Mouse (Mus musculus): ENCODE measurements around the gene Tprg. TPM values are rescaled to one million over a fixed set of nuclear protein-coding genes. Genes with fewer than 3 reads are reported as not detected.

Gene Tprg
- not detected for total RNA-seq (2021)

DNA sequence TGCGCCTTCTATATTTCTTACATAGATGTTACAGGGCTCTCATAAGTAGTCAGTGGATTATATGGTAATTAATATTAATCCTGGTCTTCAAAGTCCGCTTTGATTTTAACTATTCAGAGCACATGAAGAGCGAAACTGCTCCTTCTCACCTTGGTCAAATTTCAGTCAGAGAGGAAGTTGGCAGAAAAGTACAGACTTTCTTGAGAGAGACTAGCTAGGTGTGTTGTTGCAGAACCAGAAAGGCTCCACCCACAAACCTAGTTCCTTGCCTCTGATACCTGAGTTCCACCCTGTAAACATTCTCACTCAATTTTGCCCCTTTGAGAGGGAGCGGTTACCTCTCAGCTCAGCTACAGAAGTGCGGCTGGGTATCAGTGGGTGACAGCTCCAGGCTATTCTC is at the start of gene Tprg:
Tprg (plus strand) TSS at position 301 of the 400 bp plus-strand sequence.
- no peak for DNase-seq (ENCODE audit: low spot score in 2 of 2)
- intact Hi-C loops (cut with DNase I) = no loop called here

DNA sequence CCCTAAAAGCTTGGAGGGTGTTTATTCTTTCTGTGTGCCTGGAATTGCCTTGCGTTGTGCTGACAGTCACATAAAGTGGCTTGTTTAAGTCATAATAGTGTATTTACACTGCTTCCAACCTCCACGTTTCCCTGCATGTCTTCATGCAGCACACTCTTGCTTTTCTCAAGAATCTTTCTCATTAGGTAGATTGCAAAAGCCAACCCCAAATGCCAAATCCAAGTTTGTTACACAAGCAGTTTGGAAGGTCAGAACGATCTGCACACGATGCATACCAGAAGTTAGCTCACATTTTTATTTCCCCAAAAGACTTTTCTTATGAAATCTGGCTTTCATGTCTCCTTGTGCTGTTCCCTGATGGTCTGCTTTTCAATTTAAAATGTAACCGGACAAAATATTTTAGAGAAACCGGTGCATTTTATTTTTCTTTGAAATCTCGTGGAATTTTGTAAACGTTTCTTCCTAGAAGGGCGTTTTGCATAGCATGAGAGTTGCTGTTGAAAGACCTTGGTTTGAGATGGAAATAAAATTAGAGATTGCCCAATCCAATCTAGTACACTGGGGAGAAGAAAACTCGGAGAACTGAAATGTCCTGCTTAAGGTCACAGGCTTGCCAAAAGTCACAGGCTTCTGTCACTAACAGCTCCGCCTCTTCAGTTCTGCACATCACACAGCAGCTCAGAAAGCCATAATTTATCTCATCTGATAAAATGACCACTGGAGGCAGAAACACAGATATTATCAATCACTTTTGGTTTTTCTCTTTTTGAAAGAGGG is 48.2 kb upstream of the Tprg start:
- no peak for DNase-seq (ENCODE audit: low spot score in 2 of 2)
- intact Hi-C loops (cut with DNase I) = loop anchor here (5.0 kb wide), 1 partner anchor 561 kb away; no protein-coding TSS in a partner anchor

DNA sequence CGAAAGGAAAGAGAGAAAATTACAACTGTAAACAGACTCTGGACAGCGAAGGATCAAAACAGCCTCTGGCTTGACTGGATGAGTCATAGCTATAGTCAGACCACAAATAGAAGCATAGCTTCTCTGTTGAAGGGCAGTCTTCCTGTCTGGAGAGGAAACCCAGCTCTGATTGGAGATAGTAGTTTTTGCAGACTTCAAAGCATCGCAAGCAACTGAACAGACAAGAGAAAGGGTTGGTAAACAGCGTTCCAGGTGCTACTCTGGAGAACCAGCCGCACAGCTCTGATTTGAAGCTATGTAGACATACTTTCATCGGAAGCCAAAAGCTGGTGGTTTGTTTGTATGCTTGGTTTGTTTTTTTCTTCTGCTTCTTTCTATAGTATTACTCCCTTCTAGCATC is 37.7 kb upstream of the Tprg start:
- intact Hi-C loops (cut with DNase I) = no loop called here

DNA sequence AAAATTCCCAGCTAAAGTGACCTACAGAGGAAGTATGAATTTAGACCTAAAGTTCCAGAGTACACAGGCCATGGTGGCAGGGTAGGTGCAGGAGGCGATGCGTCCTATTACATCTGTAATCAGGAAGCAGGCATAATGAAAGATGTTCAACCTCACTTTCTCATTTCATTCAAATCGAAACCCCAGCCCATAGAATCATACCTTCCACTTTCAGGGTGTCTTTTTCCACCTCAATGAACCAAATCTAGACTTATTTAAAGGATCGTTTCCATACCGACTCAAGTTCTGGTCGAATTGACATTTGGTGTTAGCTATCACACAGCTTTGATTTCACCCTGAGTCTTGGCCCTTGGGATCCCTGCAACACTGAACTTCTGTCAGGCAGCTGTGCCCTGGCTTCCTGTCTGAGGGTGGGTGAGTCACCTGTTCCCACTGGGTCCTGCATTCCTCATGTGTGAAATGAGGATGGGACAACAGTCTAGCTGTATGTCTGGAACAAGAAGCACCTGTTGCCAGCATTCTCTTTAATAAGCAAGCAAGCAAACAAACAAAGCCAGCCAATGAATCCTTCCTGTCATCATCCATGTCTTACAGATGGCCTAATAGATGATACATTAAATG is 36.4 kb upstream of the Tprg start:
- DNase-seq (ENCODE audit: low spot score in 2 of 2) = no peak
- intact Hi-C loops (cut with DNase I) = no loop called here

More for the DNA sequence above, 37.7 kb upstream of the Tprg start:
- DNase-seq (ENCODE audit: low spot score in 2 of 2) = peak in 1 of 2 experiments; percentile 13

DNA sequence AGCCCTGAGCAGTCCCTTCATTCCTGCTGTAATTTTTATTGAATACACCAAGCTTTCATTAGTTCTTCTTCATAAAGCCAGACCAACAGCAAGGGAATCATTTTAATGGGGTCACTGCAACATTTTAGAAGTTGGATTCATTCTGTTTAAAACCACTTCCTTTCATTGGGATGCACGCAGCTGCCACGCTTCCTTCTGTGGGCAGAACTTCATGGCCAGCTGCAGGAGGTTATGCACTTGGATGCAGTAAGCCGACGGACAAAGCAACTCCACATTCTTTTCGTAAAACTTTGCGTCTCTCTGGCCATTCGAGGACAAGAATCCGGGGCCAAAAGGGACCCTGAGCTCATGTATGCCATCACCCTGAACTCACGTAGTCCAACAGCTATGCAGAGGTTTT is 35.5 kb upstream of the Tprg start:
- DNase-seq (ENCODE audit: low spot score in 2 of 2) = no peak
- intact Hi-C loops (cut with DNase I) = no loop called here

DNA sequence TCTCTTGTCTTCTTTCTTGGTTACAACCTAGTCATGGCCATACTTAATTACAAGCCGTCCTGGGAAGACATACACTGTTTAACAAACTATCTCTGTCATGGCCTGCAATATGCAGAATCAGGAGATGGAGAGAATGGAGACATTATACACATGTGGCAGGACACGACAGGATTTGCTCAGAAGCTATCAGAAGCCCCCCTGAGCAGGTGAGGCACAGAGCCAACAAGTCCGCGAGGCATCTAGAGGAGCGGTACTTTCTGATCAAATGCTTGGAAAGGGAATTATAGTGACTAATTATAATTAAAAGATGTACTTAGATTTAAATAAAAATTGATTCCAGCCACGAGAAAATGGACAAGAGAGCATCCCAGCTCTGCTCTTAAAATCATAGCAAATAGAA is 32.0 kb upstream of the Tprg start:
- no peak for DNase-seq (ENCODE audit: low spot score in 2 of 2)
- intact Hi-C loops (cut with DNase I) = loop anchor here (1.0 to 2.0 kb wide), 2 partner anchors 60 to 294 kb away; no protein-coding TSS in a partner anchor

DNA sequence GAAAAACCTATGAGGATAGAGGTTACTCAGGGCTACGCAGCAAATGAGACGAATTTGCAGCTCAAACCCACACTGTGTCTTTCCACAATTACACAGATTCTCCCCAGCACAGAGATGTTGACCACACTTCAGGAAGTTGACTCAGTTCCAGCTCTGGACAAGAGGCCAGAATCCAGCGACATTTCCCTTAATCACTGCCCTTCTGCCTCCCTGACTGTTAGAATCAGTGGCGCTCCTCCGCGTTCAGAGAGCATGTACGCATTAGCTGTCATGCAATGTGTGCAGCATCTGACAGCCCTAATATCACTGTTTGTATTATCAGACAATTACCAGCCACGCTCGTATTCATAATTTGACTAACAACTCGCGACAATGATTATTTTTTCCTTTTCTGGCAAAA is 31.4 kb upstream of the Tprg start:
- intact Hi-C loops (cut with DNase I) = loop anchor here (1.0 to 2.0 kb wide), 2 partner anchors 59 to 294 kb away; no protein-coding TSS in a partner anchor
- DNase-seq (ENCODE audit: low spot score in 2 of 2) = peak in 1 of 2 experiments; percentile 35

DNA sequence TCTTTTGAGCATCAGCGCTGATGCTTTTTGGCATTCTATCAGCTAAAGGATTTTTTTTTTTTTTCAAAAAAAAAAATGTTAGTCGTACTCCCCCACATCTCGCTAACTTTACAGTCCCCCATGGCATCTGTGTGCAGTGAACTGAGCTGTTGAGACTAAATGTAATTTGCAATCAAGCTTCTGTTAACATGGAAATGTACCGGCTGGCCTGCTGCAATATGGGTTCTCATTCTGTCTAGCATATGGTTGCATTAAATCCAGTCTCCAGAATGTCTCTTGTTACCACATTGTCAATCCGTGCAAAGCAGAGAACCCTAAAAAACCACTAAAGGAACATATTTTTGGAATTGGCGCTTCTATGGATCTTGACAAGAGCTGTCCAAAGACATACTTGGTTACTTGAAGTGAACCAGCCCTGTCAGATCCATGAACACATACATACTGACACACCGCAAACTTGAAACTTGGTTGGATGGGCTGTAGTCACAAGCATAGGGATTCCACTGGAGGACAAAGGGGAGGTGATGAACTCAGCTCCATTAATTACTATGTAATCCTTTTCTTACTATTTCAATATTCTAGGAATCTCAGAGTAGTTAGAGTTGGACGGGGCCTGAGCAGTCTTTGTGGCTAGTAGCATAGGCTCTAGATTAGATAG is 30.9 kb upstream of the Tprg start:
- DNase-seq (ENCODE audit: low spot score in 2 of 2) = peak; percentile 66 to 94
- intact Hi-C loops (cut with DNase I) = loop anchor here (1.0 to 2.0 kb wide), 2 partner anchors 59 to 295 kb away; no protein-coding TSS in a partner anchor

DNA sequence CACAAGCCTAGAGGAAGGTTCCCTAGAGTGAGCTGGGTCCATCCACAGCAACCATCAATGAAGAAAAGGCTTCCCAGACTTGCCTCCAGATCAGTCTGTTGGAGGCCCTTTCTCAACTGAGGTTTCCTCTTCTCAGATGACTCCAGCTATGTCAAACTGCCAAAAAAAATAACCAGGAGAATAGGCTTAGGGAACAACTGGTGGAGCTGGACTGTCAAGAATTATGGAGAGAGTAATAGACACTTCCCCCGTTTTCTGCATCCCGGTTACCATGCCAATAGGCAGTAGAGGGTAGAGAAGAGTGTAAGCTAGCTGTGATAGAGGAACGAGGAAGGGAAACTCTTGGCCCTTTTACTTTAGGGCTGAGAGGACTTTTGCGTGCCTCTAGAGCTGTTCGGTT is 24.3 kb upstream of the Tprg start:
- intact Hi-C loops (cut with DNase I) = loop anchor here (5.0 kb wide), 1 partner anchor 195 kb away; no protein-coding TSS in a partner anchor
- DNase-seq (ENCODE audit: low spot score in 2 of 2) = no peak

DNA sequence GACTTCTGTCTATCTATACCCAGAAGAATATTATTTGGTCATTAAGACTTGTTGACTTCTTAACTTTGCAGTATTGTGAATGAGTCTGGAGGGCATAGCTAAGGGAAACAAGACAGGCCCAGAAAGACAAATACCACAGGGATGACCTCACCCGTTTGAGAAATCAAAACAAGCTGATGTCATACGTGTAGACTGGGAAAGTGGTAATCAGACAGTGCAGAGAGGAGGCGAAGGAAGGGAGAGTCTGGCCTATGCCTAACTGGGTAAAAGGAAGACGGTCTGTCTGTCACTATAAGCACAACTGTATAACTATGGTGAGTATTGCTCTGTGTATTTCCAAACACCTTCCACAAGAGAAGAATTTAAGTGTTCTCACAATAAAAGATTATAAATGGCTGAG is 23.7 kb upstream of the Tprg start:
- DNase-seq (ENCODE audit: low spot score in 2 of 2) = no peak
- intact Hi-C loops (cut with DNase I) = loop anchor here (1.0 to 5.0 kb wide), 2 partner anchors 196 to 1281 kb away; no protein-coding TSS in a partner anchor

DNA sequence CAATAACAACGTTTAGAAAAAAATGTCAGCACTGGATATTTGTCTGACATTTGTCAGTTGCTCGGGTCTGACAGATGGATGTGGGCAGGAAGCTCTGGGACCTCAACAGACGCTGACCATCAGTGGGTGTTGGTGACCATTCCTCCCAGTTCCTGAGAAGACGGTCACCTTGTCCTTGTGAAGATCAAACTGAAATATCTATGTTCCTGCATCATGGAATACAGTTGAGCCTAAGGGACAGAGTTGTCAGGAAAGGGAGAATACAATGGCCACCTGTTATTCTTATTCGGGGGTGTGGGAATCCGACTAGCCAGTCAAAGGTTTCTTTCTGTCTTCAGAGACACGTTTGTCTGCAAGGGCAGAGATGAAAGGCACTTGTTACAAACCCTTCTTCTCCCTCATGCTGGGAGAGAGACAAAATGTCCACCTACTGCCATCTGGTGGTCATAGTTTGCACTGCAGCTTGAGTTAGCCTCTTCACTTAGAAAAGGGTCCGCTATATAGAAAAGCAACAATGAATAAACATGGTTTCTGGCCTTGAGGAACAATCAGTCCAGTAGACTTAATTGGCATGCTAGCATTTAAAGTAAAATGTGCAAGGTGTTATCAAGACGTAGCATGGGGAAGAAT is 23.0 kb upstream of the Tprg start:
- intact Hi-C loops (cut with DNase I) = loop anchor here (1.0 to 5.0 kb wide), 3 partner anchors 85 to 1281 kb away; no protein-coding TSS in a partner anchor
- DNase-seq (ENCODE audit: low spot score in 2 of 2) = peak; percentile 82 to 87

DNA sequence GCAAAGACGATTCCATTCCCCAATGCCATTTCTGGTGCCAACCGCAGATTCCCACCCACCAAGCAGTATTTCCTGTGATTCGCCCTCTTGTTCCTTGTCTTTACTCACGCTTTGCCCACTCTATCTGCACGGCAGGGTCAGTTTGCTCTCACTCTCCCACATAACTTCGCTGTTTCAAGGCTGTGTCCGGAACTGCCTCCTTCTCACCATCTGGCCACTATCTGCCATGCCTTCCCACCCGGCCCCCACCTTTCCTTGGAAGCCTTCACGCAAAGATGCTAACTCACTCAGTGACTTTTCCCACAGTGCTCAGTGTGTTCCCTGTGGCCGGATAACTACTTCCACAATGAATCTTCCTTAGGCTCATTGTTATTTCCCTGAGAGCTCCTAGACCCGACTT is 21.4 kb upstream of the Tprg start:
- intact Hi-C loops (cut with DNase I) = loop anchor here (1.0 to 2.0 kb wide), 2 partner anchors 49 to 84 kb away; no protein-coding TSS in a partner anchor
- DNase-seq (ENCODE audit: low spot score in 2 of 2) = peak; percentile 27 to 87

DNA sequence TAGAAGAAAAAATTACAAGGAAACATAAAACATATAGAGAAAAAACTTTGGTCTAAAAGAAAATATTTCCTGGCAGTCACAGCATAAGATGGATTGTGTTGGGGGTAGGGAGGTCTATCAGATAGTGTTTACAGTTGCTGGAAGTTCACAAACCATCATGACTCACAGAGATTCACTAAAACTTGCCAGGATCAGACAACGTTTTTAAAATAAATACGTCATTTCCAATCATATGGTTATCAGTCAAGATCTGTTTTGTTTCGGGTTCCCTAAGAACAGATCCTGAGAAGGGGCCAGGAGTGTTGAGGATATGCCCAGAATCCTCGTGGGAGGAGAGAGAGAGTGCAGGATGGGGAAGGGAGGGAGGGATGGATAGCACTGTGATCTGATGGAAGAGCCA is 18.3 kb upstream of the Tprg start:
- intact Hi-C loops (cut with DNase I) = no loop called here
- DNase-seq (ENCODE audit: low spot score in 2 of 2) = no peak

DNA sequence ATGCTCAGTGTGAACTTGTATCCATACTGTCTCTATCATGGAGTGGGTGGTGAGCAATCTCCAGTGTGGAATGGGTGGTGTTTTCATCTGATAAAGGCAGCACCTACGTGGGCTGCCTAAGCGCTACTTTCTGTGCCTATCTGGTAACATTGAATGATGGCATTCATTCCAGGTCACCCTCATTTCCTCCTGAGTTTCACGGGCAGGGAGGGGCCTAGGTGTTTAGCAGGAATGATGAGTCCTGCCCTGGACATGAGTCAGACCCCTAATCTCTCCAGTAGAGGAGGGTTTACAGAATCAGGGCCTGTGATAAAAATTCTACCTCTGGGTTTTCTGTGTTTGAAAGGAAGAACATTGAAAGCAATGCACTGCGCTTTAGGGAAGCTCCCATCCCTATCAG is 4.1 kb upstream of the Tprg start:
- intact Hi-C loops (cut with DNase I) = no loop called here
- DNase-seq (ENCODE audit: low spot score in 2 of 2) = no peak

DNA sequence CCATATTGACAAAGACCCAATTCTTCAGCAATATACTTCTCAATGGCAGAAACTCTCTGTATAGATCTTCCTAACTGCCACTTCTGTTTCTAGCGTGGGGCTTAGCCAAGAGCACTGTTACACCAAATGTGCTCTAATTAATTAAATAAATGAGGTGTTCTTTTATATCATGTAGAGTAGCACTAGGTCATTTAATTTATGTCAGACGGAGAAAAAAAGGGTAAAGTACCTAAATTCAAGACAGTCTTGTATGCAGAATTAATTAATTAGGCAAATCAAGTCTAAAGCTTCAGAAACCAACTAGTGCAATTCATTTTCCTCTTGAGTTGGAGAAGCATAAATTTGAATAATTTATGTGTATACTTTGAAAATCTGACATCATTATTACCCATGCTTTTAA is 7.1 kb downstream of the Tprg start:
- DNase-seq (ENCODE audit: low spot score in 2 of 2) = no peak
- intact Hi-C loops (cut with DNase I) = no loop called here

DNA sequence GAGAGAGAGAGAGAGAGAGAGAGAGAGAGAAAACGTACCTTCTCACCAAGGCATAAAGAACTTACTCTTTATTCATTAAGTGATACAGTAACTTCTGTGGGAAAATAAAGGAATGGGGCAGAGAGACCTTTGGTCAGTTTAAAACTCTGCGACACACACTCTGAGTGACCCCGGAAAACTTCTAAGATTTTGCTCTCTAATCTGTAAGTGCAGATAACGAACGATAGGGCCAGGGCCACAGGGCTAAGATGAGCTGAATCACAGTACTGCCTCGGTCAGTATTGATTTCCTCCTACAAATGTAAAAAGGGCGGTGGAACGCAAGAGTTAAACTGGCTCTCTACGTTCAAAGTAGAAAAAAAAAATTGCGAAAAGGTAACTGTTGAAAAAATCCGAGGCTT is 8.9 kb downstream of the Tprg start:
- DNase-seq (ENCODE audit: low spot score in 2 of 2) = no peak
- intact Hi-C loops (cut with DNase I) = no loop called here

DNA sequence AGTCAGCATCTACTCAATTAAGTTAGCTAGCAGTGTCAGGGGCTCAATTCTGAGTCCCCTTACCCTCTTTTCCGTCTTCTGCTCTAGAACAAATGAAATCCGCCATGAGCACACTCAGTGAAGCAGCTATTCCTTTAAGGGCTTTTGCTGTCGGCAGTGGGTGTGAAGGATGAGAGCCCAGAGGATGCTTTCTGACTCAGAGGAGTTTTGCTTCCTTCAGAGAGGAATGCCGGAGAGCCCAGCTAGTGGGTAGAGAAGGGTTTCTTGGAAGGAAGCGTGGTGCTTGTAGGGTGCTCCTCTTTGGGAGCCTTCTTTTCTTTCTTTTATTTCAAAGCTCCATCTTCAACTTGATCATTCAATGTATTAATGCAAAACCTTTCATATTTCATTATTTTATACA is 10.1 kb downstream of the Tprg start:
- intact Hi-C loops (cut with DNase I) = no loop called here
- DNase-seq (ENCODE audit: low spot score in 2 of 2) = peak in 1 of 2 experiments; percentile 28

DNA sequence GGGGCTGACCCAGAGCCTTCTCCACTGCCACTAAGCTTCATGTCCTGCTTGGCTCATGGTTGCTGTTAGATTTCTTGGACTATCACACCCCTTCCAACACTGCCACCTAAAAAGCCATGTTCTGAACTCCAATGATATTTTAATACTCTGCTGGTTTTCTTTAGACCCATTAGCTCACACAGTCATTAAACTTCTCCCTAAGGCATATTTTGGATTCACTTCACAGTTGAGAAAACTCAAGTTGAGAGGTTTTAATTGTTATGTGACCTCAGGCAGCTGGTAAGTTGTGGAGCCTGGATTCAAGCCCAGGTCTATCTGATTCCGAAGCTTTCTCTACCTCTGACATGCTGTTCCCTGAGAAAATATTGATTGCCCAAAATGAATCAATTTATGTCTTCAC is 11.6 kb downstream of the Tprg start:
- intact Hi-C loops (cut with DNase I) = no loop called here
- DNase-seq (ENCODE audit: low spot score in 2 of 2) = no peak

DNA sequence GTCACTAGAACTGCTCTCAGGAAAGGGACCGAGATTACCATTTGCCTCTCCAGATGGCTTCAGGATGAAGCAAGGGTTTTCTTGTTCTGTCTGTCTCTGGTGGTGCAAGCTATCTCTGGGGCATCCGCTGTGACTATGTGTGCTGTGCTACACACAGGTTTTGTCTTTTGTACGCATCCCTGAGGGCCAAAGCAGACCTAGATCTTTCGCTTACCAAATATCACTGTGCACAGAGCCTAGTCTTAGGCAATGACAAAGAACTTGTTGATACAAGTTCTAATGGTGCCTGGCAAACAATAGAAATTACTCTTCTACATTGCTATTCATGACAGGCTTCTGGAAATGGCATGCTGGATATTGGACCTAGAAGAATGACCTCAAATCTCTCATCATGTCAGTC is 16.0 kb downstream of the Tprg start:
- intact Hi-C loops (cut with DNase I) = no loop called here
- no peak for DNase-seq (ENCODE audit: low spot score in 2 of 2)

DNA sequence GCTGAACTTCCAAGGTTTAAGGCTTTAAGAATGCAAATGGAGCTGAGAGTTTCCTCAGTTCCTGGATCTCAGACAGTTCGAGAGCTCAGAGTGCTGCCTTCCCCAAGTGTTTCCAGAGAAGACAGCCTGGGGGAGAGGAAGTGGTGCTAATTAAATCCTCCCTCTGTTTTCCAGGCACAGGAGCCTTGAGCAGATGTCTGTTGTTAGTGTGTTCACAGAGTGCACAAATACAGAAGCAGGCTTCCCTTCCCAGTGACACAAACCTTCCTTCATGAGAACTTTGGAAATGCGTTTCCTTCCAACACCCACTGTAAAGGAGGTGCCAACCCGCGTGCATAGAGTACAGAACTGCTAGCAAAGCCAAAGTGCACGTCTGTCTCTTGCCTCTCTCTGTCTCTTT is 27.4 kb downstream of the Tprg start:
- peak; percentile 59 to 97 for DNase-seq (ENCODE audit: low spot score in 2 of 2)
- intact Hi-C loops (cut with DNase I) = loop anchor here (1.0 to 5.0 kb wide), 5 partner anchors 49 to 352 kb away; no protein-coding TSS in a partner anchor

Data from left cerebral cortex, postnatal 25 days (tissue).